Mouse (Mus musculus): ENCODE measurements around the gene Arih2. TPM values are rescaled to one million over a fixed set of nuclear protein-coding genes. Genes with fewer than 3 reads are reported as not detected.

Gene Arih2
- total RNA-seq, 1 experiment from 2014 or later, result 143 TPM

DNA sequence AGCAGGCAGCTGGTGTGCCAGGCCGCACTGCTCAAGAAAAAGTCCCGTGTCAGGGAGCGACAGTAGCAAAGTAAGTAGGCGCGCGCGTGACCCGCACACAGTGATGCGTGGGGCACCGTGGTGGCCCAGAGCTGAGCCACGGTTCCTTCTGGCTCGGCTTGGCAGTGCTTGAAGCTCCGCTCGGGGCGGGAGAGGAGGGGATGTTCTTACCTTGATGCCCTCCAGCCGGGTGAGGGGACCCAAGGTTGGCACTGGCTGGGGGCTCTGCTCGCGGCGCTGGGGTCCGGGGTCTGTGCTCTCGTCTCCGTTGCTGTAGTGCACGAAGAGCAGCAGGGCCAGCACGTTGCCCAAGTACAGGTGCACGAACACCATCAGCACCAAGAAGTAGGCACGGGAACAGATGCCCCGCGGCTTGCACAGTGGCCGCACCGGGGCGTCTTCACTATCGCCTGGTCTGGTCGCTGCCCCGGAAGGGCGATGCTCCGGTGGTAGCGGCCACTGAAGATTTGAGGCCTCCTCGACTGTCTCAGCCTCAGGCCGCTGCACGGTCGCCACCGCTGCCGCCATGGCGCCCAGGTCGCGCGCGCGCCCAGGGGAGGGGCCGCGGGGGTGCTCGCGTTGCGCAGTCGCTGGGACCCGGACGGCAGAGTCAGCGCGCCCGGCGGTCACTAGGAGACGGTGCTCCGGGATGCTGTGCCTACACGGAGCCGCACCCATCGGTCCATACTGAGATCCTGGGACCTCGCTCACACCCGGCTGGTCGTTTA lies 52.0 kb downstream of the Arih2 start, which contains the start of gene P4htm:
Gene P4htm, minus strand, starts transcription at position 670 of the 767 bp plus-strand sequence.
- ATAC-seq (ENCODE audit: extremely low read depth, insufficient number of reproducible peaks, low FRiP score, poor library complexity, severe bottlenecking), result peak; percentile 23; the same call in 1 of the 2 replicates

DNA sequence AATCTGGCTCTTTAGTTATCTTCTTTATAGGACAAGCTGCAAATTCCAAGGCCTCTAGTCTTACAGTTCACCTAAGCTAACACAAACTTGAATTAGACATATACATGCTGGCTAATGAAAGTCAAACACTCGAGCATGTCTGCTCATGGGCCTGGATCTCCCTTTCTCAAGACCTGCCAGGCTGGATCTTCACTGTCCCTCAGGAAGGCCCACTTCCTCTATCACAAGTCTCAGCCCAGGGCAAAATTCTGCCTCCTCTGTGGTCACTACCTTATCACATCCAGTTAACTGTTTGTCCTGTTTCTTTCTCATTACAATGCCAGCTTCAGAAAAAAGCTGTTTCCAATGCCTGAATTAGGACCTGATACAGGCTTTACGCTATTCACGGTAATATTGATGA lies 54.8 kb downstream of the Arih2 start:
- no peak for ATAC-seq (ENCODE audit: extremely low read depth, insufficient number of reproducible peaks, low FRiP score, poor library complexity, severe bottlenecking)

DNA sequence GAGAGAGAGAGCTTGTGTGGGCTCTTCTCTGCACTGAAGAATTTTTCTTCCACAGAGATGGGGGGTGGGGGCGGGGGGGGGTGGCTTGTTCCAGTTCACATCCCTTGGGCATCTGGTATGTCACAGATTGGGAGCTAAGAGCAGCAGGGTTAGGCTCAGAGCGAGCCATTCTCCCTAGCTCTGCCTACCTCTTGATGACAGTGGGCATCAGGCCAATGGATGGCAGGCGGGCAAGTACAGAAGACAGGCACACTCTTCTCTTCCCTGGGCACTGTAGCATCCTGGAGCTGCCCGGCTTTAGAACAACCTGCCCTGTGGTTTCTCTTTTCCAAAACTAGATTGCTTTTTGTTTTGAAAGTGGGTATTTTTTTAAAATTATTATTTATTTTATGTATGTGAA lies 57.7 kb downstream of the Arih2 start:
- no peak for ATAC-seq (ENCODE audit: extremely low read depth, insufficient number of reproducible peaks, low FRiP score, poor library complexity, severe bottlenecking)

DNA sequence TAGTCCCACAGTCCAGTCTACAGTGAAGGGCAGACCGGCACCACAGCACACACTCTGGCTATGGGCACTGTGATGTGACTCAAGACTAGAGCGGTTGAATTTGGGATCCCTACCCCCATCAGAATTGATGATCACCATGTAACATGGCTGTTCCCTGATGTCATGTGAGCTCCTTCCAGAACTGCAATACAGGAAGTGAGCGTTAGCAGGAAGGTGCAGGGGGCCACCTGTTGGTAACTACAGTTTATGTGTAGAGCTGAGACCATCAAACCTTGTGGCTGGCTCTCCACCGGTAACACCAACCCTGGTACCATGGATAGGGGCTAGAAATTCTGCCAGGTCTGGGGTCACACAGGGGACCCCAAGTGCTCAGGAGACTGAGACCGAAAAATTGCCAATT lies 60.0 kb downstream of the Arih2 start:
- no peak for ATAC-seq (ENCODE audit: extremely low read depth, insufficient number of reproducible peaks, low FRiP score, poor library complexity, severe bottlenecking)

DNA sequence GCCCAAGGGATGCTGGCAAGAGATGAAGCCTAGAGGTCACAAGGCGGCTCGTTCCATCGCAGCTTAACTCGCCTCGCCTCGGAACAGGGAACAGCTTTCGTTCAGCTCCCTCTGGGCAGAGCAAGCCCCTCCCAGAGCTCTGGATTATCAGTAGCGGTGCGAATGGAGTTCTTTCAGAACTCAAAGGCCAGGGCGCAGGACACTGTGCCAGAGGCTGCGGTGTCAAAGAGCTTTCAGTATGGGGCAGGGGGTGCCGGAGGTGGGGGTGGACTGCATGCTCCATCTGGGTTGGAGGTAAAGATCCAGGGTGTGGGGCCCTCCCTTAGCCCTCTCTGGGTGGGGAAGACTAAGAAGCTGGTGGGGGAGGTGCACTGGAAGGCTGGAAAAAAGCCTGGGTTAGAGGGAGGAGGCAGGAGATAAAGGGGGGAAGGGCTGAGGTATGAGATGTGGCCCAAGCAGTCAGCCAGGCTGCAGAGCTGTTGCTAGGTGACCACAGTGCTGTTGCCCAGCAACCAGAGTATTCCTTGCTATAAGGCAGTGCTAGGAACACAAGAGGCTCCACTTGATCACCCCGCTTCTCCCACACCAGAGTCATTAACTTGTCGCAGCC lies 61.5 kb downstream of the Arih2 start:
- ATAC-seq (ENCODE audit: extremely low read depth, insufficient number of reproducible peaks, low FRiP score, poor library complexity, severe bottlenecking), result no peak

DNA sequence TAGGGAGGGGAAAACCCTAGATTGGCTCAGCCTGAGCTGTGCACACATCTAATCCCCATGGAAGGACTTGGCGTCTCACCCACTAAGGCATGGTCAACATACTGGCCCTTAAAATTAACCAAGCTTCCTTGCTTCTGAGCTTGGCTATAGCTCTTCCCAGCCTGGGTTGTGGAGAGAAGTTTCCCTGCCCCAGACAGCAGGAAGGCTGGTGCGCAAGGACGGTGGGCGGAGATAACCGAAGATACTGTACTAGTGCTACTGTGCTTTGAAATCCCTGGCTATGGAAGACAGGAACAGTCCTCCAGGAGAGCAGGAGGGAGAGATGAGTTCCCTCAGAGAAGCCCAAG lies 69.9 kb downstream of the Arih2 start:
- no peak for ATAC-seq (ENCODE audit: extremely low read depth, insufficient number of reproducible peaks, low FRiP score, poor library complexity, severe bottlenecking)

DNA sequence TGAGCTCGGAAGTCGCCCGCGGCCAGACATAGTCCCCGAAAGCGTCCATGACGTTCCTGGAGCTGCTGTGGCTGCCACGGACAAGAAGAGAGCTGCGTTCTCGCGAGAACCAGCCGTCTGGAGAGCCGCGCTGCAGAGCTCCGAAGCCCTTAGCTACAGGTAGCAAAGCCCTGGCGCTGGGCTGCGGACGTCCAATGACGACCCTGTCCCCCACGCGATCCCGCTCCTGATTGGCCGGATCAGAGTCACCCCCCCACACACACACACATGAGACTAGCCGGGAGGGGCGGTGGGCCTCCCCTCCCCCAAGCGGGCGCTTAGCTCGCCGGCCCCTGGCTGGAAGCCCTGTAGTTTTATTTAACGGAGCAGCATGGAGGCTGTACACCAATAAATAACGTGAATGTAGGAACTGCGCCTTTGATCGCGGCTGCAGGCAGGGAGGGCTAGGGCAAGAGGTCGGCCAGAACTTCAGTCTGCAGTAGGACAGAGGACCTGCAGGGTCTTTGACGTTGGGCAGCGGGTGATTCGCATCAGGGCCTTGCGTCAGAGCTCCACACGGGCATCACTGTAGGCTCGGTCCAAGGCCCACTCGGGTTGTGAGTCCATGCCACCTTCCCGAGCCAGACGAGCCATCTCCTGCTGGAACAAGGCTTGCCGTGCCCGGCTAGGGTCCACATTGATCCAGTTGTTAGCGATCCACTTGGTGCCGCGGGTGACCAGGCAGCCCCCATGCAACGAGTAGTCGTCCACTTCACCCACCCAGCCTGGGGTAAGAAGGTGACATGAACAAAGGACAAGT lies 70.4 kb downstream of the Arih2 start, which contains the start of gene Wdr6:
Gene Wdr6, minus strand, starts transcription at position 195 of the 799 bp plus-strand sequence.
- peak; percentile 83 for ATAC-seq (ENCODE audit: extremely low read depth, insufficient number of reproducible peaks, low FRiP score, poor library complexity, severe bottlenecking)

DNA sequence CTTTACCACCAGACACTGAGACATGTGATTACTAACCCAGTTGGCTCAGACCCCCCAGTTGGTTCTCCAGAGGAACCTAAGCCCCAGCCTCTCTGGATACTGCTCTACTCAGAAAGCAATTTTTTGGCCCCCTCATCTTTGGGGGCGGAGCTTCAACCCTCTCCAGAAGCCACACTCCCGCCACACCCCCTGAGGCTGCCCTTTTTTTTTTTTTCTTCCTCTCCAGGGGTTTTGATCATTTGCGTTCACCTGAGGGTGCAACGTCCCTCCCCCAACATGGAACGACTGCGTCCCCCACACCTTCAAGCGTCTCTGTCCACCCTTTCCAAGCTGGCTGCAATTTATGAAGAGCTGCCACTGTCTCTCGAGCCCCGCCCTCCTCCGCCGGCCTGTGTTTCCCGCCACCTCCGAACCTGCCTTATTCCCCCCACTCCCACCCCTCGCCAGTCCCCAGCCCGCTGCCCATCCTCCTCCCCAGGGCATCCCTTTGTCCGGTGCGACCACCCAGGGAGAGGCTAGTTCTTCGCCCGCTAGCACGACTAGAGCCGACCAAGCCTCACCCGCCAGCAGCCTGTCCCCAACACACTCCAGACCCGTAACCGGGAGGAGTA lies 71.1 kb downstream of the Arih2 start:
- no peak for ATAC-seq (ENCODE audit: extremely low read depth, insufficient number of reproducible peaks, low FRiP score, poor library complexity, severe bottlenecking)

DNA sequence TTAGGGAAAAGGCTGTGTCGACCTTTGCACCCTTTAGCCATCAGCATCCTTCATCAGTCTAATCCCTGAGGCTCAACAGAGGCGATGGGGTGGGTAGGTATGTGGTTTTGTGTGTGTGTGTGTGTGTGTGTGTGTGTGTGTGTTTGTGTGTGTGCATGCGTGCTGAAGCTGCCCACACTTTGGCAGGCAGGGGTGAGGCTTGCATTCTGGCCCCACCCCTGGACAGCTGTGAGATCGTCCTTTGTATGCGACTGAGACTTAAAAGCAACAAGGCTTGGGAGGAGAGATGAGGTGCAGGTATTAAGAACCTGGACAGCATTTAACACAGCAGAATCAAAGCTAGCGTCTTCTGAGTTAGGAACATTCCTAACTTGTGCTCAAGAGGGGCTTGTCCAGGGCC lies 72.2 kb downstream of the Arih2 start:
- ATAC-seq (ENCODE audit: extremely low read depth, insufficient number of reproducible peaks, low FRiP score, poor library complexity, severe bottlenecking), result no peak

DNA sequence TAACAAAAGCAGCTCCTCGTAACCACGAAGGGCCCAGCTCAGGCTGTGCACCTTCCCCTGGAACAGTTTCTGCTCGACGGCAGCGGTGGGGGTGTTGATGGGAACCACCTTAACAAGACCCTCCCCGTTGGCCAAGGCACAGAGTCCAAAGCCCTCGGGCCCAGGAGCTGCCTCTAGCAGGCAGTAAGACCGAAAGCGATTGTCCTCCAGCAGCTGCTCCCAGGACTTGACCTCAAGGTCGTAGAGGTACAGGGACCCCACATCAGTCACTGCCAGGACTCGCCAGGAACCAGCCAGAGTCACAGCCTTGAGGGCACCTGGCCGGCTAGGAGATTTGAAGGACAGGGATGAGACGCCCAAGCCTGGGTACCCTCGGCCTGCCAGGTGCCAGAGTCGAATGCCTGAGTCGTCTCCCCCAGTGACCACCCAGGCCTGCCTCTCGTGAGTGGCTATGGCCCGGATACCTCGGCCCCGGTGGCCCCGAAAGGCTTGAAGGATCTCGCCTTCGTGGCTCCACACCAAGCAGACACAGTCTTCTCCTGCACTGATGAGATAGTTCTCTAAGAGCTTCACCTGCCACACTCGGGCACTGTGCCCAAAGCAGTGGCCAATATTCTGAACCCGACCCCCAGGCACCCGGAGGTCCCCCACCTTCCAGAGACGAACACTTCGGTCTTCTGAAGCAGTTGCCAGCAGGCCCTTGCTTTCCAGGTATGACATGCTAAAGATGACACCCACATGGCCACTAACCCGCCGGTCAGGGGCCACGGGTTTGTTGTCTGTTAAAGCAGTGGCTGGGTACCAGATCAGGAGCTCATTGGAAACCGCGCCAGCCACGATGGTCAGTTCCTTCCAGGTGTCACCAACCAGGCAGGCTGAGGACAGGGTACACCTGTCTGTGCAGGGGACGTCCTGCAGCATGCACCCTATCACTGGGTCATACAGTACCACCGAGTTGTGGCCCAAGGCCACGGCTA lies 73.6 kb downstream of the Arih2 start:
- no peak for ATAC-seq (ENCODE audit: extremely low read depth, insufficient number of reproducible peaks, low FRiP score, poor library complexity, severe bottlenecking)

DNA sequence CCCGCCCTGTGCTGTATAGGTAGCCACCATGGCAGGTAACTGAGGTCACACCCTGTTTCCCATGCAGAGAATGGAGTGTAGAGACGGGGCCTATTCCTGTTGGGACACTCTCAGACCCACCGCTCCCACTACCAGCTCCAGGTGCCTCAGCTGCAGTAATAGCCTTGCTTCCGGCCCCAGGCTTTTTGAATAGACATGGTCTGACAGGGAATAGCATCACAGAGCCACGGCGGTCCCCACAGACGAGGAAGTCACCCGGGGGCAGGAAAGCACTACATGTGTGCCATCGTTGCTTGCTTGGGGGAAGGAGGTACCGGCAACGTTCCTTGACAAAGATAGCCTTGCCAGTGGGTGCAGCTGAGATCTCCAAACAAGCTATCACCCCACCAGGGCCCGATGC lies 74.3 kb downstream of the Arih2 start:
- no peak for ATAC-seq (ENCODE audit: extremely low read depth, insufficient number of reproducible peaks, low FRiP score, poor library complexity, severe bottlenecking)

DNA sequence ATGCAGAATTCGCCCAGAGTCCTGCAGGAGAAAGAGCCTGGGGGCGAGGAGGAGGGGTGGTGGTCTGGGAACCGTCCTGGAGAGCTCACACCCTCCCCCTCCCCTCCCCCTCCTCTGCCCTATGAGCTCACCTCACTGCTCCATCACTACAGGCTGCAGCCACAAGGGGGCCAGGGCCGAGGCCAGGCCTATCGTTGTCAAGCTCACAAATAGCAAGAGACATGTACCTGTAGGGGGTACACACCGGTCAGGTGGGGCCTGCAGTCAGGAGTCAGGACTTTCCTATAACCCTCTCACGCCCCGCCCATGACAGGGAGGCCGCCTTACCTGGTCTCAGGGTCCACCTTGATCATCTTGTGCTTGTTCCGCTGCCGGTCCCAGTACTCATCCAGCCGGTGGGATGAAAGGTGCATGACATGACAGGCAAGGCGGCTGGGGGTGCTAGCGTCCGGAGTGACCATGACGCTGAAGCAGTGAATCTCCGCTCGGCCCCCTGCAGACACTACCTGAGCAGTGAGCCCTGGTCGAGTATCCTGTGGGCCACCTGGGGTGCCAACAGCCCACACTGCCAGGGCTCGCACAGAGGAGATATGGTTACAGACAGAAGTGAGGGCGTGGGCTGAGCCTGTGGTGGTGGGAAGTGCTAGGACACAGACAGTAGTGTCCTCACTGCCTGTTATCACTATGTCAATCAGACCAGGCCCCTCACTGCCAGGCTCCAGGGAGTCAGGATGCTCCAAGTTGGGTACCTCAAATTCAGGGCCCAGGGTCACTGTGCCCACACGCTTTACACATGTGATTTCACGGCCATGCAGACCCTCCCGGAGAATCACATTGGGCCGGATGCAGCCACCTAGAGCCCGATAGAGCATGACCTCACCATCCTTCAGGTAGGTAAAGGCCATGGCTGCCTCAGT lies 75.2 kb downstream of the Arih2 start:
- ATAC-seq (ENCODE audit: extremely low read depth, insufficient number of reproducible peaks, low FRiP score, poor library complexity, severe bottlenecking), result no peak

DNA sequence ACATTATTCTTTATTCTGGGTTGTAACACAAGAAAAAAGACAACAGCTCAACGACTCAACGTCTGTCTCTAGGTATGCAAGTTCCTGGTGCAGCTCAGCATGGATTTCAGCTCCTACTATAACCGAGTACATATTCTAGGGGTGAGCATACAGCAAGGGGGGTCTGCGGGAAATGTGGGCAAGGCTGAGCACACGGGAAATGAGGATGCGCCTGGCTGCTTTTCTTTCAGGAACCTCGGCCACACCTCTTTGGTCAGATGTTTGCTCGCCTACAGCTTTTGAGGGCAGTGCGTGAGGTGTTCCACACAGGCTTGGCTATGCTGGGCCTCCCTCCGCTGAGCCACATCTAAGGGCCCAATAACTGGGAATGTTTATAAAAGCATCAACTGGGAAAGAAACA lies 76.9 kb downstream of the Arih2 start:
- ATAC-seq (ENCODE audit: extremely low read depth, insufficient number of reproducible peaks, low FRiP score, poor library complexity, severe bottlenecking), result no peak

DNA sequence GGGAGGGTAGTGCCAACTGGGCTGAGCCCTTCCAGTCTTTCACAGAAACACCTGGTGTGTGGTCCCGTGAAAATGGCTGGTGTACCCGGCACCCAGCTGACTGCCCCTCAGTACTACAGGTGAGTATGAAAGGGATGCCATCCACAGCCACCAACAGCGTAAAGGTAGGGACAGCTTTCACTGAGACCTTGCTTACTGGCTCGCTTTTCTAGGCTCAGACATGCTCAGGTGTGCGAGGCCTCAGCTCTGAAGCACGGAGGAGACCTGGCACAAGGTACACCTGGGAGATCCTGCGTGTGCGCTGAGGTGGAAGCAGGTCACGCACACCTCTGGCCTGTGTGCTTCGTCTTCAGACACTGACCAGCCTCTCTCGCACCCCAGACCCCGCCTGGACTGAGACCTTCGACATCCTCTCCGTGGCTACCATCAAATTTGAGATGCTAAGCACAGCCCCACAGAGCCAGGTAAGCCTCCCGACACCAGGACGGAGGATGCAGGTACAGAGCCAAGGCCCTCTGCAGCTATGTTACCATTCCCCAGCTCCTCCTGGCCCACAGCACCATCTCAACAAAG lies 77.7 kb downstream of the Arih2 start:
- ATAC-seq (ENCODE audit: extremely low read depth, insufficient number of reproducible peaks, low FRiP score, poor library complexity, severe bottlenecking), result no peak

DNA sequence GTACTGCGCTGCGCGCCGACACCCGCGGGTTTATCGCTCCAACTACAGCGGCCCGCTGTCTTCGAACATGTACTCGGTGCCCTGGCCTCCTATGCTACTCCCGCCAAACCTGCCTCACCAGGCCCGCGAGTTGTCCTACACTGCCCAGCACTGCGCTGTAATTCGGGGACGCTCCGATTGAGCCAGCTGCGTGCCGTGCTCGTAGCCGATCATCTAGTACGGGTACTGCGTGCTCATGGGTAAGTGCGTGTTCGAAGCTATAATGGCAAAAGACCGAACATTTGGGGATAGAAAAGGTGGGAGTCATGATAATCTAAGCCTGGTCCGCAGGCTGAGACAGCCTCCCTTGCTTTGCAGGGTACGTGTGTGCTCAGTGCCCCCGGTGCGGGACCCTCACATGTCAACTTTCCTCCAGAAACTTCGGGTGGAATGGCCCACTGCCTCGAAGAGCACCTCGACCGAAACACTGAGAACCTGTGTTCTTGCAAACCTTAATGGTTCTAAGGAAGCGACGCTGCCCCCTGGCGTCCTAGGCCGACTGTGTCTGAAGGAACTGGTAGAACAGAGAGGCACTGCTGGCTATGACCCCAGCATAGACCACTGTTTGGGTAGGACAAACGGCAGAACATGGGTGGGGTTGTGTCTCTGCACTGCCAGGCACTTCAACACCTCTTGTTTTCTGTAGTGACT lies 78.8 kb downstream of the Arih2 start:
- peak; percentile 24 for ATAC-seq (ENCODE audit: extremely low read depth, insufficient number of reproducible peaks, low FRiP score, poor library complexity, severe bottlenecking)

DNA sequence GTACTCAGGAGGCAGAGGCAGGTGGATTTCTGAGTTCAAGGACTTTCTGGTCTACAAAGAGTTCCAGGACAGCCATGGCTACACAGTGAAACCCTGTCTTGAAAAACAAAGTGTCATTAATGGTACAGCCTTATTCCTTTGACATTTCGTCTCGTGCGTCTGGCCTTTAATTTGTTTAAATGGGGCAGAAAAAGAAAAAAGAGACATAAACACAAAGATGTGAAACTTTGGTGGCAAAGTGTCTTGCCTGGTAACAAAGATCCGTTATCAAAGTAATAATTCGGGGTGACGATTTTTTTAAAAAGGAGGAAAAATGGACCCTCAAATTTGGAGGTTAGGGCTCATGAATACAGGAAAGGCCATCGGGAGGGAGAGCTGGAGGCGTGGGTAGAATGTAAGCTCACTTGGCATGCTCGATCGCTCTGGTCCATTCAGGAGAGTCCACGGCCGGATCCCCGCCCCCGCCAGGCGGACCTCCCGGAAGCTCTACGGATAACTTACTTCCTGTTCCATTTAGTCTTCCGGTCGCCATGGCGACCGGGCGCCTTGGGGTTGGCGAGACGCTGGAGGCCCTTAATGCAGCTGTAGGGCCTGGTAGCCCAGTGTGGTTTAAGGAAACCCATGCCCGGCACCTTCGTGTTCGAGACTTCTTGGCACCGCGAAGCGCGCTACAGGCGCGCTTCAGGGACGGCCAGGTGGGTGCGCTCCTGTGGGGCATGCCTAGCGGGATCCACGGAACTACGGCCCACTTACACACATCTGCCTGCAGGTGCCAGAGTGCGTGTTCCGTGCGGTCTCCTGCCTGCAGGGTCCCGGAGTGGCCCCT lies 79.6 kb downstream of the Arih2 start, which contains the start of gene Dalrd3:
Gene Dalrd3, plus strand, starts transcription at position 506 of the 826 bp plus-strand sequence.
- ATAC-seq (ENCODE audit: extremely low read depth, insufficient number of reproducible peaks, low FRiP score, poor library complexity, severe bottlenecking), result peak; percentile 45
